Mouse (Mus musculus) forebrain, embryonic 12.5 days (tissue): Measurements from ENCODE around the gene Ccdc188. TPM values are rescaled to one million over a fixed set of nuclear protein-coding genes. Genes with fewer than 3 reads are reported as not detected.
A peak's percentile ranks its signal among the peaks of the same experiment; 100 is the strongest.

ENCODE experiments used
- ATAC-seq: fragments of 200-750 bp; cut with Nextera tagmentation; 2 replicates; pipeline ENCODE4 v1.8.0; 2017; ENCODE audit warnings: moderate TSS enrichment; ENCODE audit not compliant: low FRiP score
- H3K27ac ChIP-seq: fragments of 300-500 bp; sonication (generic); 2 replicates; pipeline ENCODE4 v1.5.1; 2016; ENCODE audit warnings: mild to moderate bottlenecking
- H3K27me3 ChIP-seq: fragments of 300-500 bp; sonication (generic); 2 replicates; pipeline ENCODE4 v1.6.1; 2016; ENCODE audit warnings: mild to moderate bottlenecking
- H3K36me3 ChIP-seq: fragments of 300-500 bp; sonication (generic); replicated peaks from 2 replicates; pipeline ENCODE4 v1.6.1; 2016; ENCODE audit warnings: mild to moderate bottlenecking
- H3K4me1 ChIP-seq: fragments of 300-500 bp; sonication (generic); 2 replicates; pipeline ENCODE4 v1.6.1; 2016
- H3K4me2 ChIP-seq: fragments of 300-500 bp; sonication (generic); 2 replicates; pipeline ENCODE4 v1.6.1; 2016; ENCODE audit warnings: mild to moderate bottlenecking, moderate library complexity
- H3K4me3 ChIP-seq: fragments of 300-500 bp; sonication (generic); replicated peaks from 2 replicates; pipeline ENCODE4 v1.5.1; 2016; ENCODE audit warnings: mild to moderate bottlenecking
- H3K9ac ChIP-seq: fragments of 300-500 bp; sonication (generic); 2 replicates; pipeline ENCODE4 v1.6.1; 2016; ENCODE audit warnings: mild to moderate bottlenecking
- H3K9me3 ChIP-seq: fragments of 300-500 bp; sonication (generic); 2 replicates; pipeline ENCODE4 v1.6.1; 2016
- WGBS: fragments of 180-500 bp; shearing (Covaris S2); methylation state at CpG from one replicate; pipeline ENCODE4 v1.1.7; 2016; 5-methylcytosine and 5-hydroxymethylcytosine counted together
- polyA plus RNA-seq: library from polyadenylated mRNA; unstranded; fragments of >200 nt; fragmentation: Nextera tagmentation; extraction: Ambion mirVana; gene quantifications from 2 replicates; pipeline ENCODE4 v1.2.1, GENCODE M21; 2016

The Ccdc188 gene
- polyA plus RNA-seq, 1 experiment from 2014 or later: not detected

GRCm38 (mm10) chr16:18210701-18211416, 6.8 kb upstream of the Ccdc188 start:
- H3K27ac ChIP-seq: no peak overlapping the region
- H3K4me2 ChIP-seq: no peak overlapping the region
- ATAC-seq: no peak
- H3K9ac ChIP-seq: no peak overlapping the region
- H3K36me3 ChIP-seq: no peaks in the 10 kb centered on the region
- WGBS: 26% methylated on average over 8 of the region's 8 CpGs
- H3K27me3 ChIP-seq: peaks cover 8% of the 10 kb centered on the region; the same call in 1 of the 2 replicates
- H3K9me3 ChIP-seq: no peaks in the 10 kb centered on the region
- peaks cover 39% of the 10 kb centered on the region for H3K4me1 ChIP-seq
- no peak overlapping the region for H3K4me3 ChIP-seq

GRCm38 (mm10) chr16:18211417-18212171, 6.1 kb upstream of the Ccdc188 start:
- Histone ChIP-seq H3K4me2 (no peak overlapping the region), H3K9ac (no peak overlapping the region), H3K4me1 (peaks cover 45% of the 10 kb centered on the region), H3K27me3 (peaks cover 8% of the 10 kb centered on the region; the same call in 1 of the 2 replicates), H3K27ac (no peak overlapping the region), H3K36me3 (no peaks in the 10 kb centered on the region), H3K9me3 (no peaks in the 10 kb centered on the region), H3K4me3 (no peak overlapping the region)
- peak; percentile 25; the same call in 1 of the 2 replicates for ATAC-seq
- 48% methylated on average over 10 of the region's 10 CpGs for WGBS

- H3K4me3 ChIP-seq: peak overlapping the region; percentile 13
- H3K9ac ChIP-seq: peak overlapping the region; percentile 48
- 0 out of 2 replicates have a peak, but pooled peaks cover 8% of the 10 kb centered on the region for H3K27me3 ChIP-seq
- 15% methylated on average over 6 of the region's 6 CpGs for WGBS
- peak; percentile 93 for ATAC-seq
- peaks cover 50% of the 10 kb centered on the region for H3K4me1 ChIP-seq
- peak overlapping the region; percentile 46 for H3K4me2 ChIP-seq
- no peaks in the 10 kb centered on the region for H3K36me3 ChIP-seq
- peak overlapping the region; percentile 88 for H3K27ac ChIP-seq
- no peaks in the 10 kb centered on the region for H3K9me3 ChIP-seq
Observed at GRCm38 (mm10) chr16:18213689-18214088, 4.0 kb upstream of the Ccdc188 start.

GRCm38 (mm10) chr16:18214858-18215257, 2.8 kb upstream of the Ccdc188 start:
- 58% methylated on average over 7 of the region's 7 CpGs for WGBS
- H3K36me3 ChIP-seq: no peaks in the 10 kb centered on the region
- no peak for ATAC-seq
- peak overlapping the region; percentile 13 for H3K4me3 ChIP-seq
- peak overlapping the region; percentile 46 for H3K4me2 ChIP-seq
- peak overlapping the region; percentile 48 for H3K9ac ChIP-seq
- H3K27ac ChIP-seq: peak overlapping the region; percentile 88
- 0 out of 2 replicates have a peak, but pooled peaks cover 6% of the 10 kb centered on the region for H3K27me3 ChIP-seq
- no peaks in the 10 kb centered on the region for H3K9me3 ChIP-seq
- peaks cover 54% of the 10 kb centered on the region for H3K4me1 ChIP-seq

GRCm38 (mm10) chr16:18218580-18218996, 909 bp downstream of the Ccdc188 start:
- WGBS: 83% methylated on average over 9 of the region's 9 CpGs
- H3K9me3 ChIP-seq: no peaks in the 10 kb centered on the region
- no peak overlapping the region for H3K9ac ChIP-seq
- no peak overlapping the region for H3K4me3 ChIP-seq
- no peak overlapping the region for H3K4me2 ChIP-seq
- H3K36me3 ChIP-seq: peaks cover 26% of the 10 kb centered on the region
- ATAC-seq: no peak
- no peaks in the 10 kb centered on the region for H3K27me3 ChIP-seq
- no peak overlapping the region for H3K27ac ChIP-seq
- H3K4me1 ChIP-seq: peaks cover 45% of the 10 kb centered on the region

GRCm38 (mm10) chr16:18220001-18220400, 2.3 kb downstream of the Ccdc188 start:
- Histone ChIP-seq H3K27me3 (no peaks in the 10 kb centered on the region), H3K9ac (no peak overlapping the region), H3K9me3 (no peaks in the 10 kb centered on the region), H3K27ac (peak overlapping the region; percentile 57; the same call in 1 of the 2 replicates), H3K4me3 (no peak overlapping the region), H3K36me3 (peaks cover 40% of the 10 kb centered on the region), H3K4me2 (no peak overlapping the region), H3K4me1 (peaks cover 31% of the 10 kb centered on the region)
- peak; percentile 45; the same call in 1 of the 2 replicates for ATAC-seq
- 64% methylated on average over 8 of the region's 8 CpGs for WGBS

GRCm38 (mm10) chr16:18220856-18221542, 3.3 kb downstream of the Ccdc188 start:
- Histone ChIP-seq H3K9me3 (no peaks in the 10 kb centered on the region), H3K4me2 (no peak overlapping the region), H3K27me3 (no peaks in the 10 kb centered on the region), H3K27ac (no peak overlapping the region), H3K4me3 (no peak overlapping the region), H3K9ac (no peak overlapping the region), H3K4me1 (peaks cover 24% of the 10 kb centered on the region), H3K36me3 (peaks cover 50% of the 10 kb centered on the region)
- WGBS: 88% methylated on average over 6 of the region's 6 CpGs
- no peak for ATAC-seq

- Histone ChIP-seq H3K36me3 (peaks cover 55% of the 10 kb centered on the region), H3K4me3 (no peak overlapping the region), H3K9me3 (no peaks in the 10 kb centered on the region), H3K27me3 (no peaks in the 10 kb centered on the region), H3K9ac (no peak overlapping the region), H3K27ac (no peak overlapping the region), H3K4me1 (peaks cover 20% of the 10 kb centered on the region), H3K4me2 (no peak overlapping the region)
- WGBS: 85% methylated on average over 11 of the region's 11 CpGs
- no peak for ATAC-seq
Observed at GRCm38 (mm10) chr16:18221543-18221898, 3.8 kb downstream of the Ccdc188 start.

GRCm38 (mm10) chr16:18222188-18222587, 4.5 kb downstream of the Ccdc188 start:
- ATAC-seq: no peak
- Histone ChIP-seq H3K4me1 (peaks cover 20% of the 10 kb centered on the region), H3K9ac (no peak overlapping the region), H3K4me3 (no peak overlapping the region), H3K4me2 (no peak overlapping the region), H3K36me3 (peaks cover 62% of the 10 kb centered on the region), H3K27me3 (no peaks in the 10 kb centered on the region), H3K27ac (no peak overlapping the region), H3K9me3 (no peaks in the 10 kb centered on the region)
- WGBS: 86% methylated on average over 11 of the region's 11 CpGs

GRCm38 (mm10) chr16:18227187-18227586, 9.5 kb downstream of the Ccdc188 start:
- no peak overlapping the region for H3K4me3 ChIP-seq
- H3K36me3 ChIP-seq: peaks cover 66% of the 10 kb centered on the region
- no peak overlapping the region for H3K9ac ChIP-seq
- H3K9me3 ChIP-seq: no peaks in the 10 kb centered on the region
- no peaks in the 10 kb centered on the region for H3K27me3 ChIP-seq
- H3K27ac ChIP-seq: no peak overlapping the region
- WGBS: 93% methylated on average over 13 of the region's 13 CpGs
- 0 out of 2 replicates have a peak, but pooled peaks have one; percentile 12 for ATAC-seq
- H3K4me2 ChIP-seq: no peak overlapping the region
- H3K4me1 ChIP-seq: peaks cover 15% of the 10 kb centered on the region

- WGBS: 97% methylated on average over 20 of the region's 20 CpGs
- peaks cover 59% of the 10 kb centered on the region for H3K36me3 ChIP-seq
Observed at GRCm38 (mm10) chr16:18227897-18228422, 10.3 kb downstream of the Ccdc188 start.

GRCm38 (mm10) chr16:18228856-18229255, 11.2 kb downstream of the Ccdc188 start:
- no peak overlapping the region for H3K9ac ChIP-seq
- WGBS: 90% methylated on average over 4 of the region's 4 CpGs
- peaks cover 50% of the 10 kb centered on the region for H3K36me3 ChIP-seq
- H3K9me3 ChIP-seq: no peaks in the 10 kb centered on the region
- no peak overlapping the region for H3K27ac ChIP-seq
- no peak overlapping the region for H3K4me2 ChIP-seq
- no peak overlapping the region for H3K4me3 ChIP-seq
- no peak for ATAC-seq
- peaks cover 22% of the 10 kb centered on the region for H3K4me1 ChIP-seq
- H3K27me3 ChIP-seq: no peaks in the 10 kb centered on the region

More at GRCm38 (mm10) chr16:18227897-18228422, 10.3 kb downstream of the Ccdc188 start:
- peaks cover 15% of the 10 kb centered on the region for H3K4me1 ChIP-seq
- no peak overlapping the region for H3K27ac ChIP-seq
- no peaks in the 10 kb centered on the region for H3K27me3 ChIP-seq
- H3K4me2 ChIP-seq: no peak overlapping the region
- no peak for ATAC-seq
- no peak overlapping the region for H3K9ac ChIP-seq
- H3K4me3 ChIP-seq: no peak overlapping the region
- no peaks in the 10 kb centered on the region for H3K9me3 ChIP-seq
